Mouse (Mus musculus) midbrain, postnatal 0 days (tissue): ENCODE data around the gene Igf2bp1. TPM values are rescaled to one million over a fixed set of nuclear protein-coding genes. Genes with fewer than 3 reads are reported as not detected.

Source experiments
- ATAC-seq: fragments of 200-750 bp; cut with Nextera tagmentation; 2 replicates; pipeline ENCODE4 v1.8.0; 2017; ENCODE audit warnings: moderate number of reproducible peaks, mild to moderate bottlenecking, moderate TSS enrichment, moderate library complexity; ENCODE audit not compliant: low FRiP score
- DNase-seq: peaks from one replicate; pipeline ENCODE4 v3.0.0-alpha.2; 2015; ENCODE audit warnings: low spot score
- H3K27ac ChIP-seq: fragments of 300-500 bp; sonication (generic); 2 replicates; pipeline ENCODE4 v1.5.1; 2014; ENCODE audit warnings: low read depth, mild to moderate bottlenecking, low read length, mixed read lengths
- H3K27me3 ChIP-seq: fragments of 300-500 bp; sonication (generic); 2 replicates; pipeline ENCODE4 v1.6.1; 2014; ENCODE audit warnings: low read length, control low read depth, mixed read lengths; ENCODE audit not compliant: insufficient read depth
- H3K36me3 ChIP-seq: fragments of 300-500 bp; sonication (generic); 2 replicates; pipeline ENCODE4 v1.6.1; 2014; ENCODE audit warnings: low read length, control low read depth, mixed read lengths; ENCODE audit not compliant: insufficient read depth
- H3K4me1 ChIP-seq: fragments of 300-500 bp; sonication (generic); 2 replicates; pipeline ENCODE4 v1.6.1; 2014; ENCODE audit warnings: mild to moderate bottlenecking, control low read depth, antibody characterized with exemption, low read length, mixed read lengths; ENCODE audit not compliant: insufficient read depth
- H3K4me2 ChIP-seq: fragments of 300-500 bp; sonication (generic); 2 replicates; pipeline ENCODE4 v1.6.1; 2014; ENCODE audit warnings: low read depth, mild to moderate bottlenecking, low read length, mixed read lengths; ENCODE audit not compliant: poor library complexity, severe bottlenecking
- H3K4me3 ChIP-seq: fragments of 300-500 bp; sonication (generic); 2 replicates; pipeline ENCODE4 v1.5.1; 2014; ENCODE audit warnings: low read depth, mild to moderate bottlenecking, low read length, moderate library complexity
- H3K9ac ChIP-seq: fragments of 300-500 bp; sonication (generic); replicated peaks from 2 replicates; pipeline ENCODE4 v1.6.1; 2014; ENCODE audit warnings: mild to moderate bottlenecking, low read length, moderate library complexity, mixed read lengths; ENCODE audit not compliant: poor library complexity, severe bottlenecking
- H3K9me3 ChIP-seq: fragments of 300-500 bp; sonication (generic); 2 replicates; pipeline ENCODE4 v1.6.1; 2016; ENCODE audit warnings: low read length, control low read depth
- CTCF ChIP-seq: IDR thresholded peaks from 2 replicates; pipeline ENCODE4 v1.5.1; 2016; ENCODE audit warnings: antibody characterized with exemption, mild to moderate bottlenecking
- WGBS: fragments of 180-500 bp; shearing (Covaris S2); extraction: QIAGEN DNeasy Blood & Tissue Kit; methylation state at CpG from one replicate; pipeline ENCODE4 v1.1.7; 2014; 5-methylcytosine and 5-hydroxymethylcytosine counted together
- microRNA-seq: library from miRNA; unstranded; fragments of <30 nt; microRNA quantifications from one replicate; pipeline ENCODE4, GENCODE M21; 2016; ENCODE audit warnings: borderline number of aligned reads
- polyA plus RNA-seq: library from polyadenylated mRNA; unstranded; fragments of >200 nt; fragmentation: Nextera tagmentation; extraction: Ambion mirVana; gene quantifications from 2 replicates; pipeline ENCODE4 v1.2.1, GENCODE M21; 2015
- total RNA-seq: library from RNA; depleted of rRNA; stranded (reverse); fragments of >200 nt; gene quantifications from 2 replicates; pipeline ENCODE4 v1.2.3, GENCODE M21; 2014; rRNA removed

Igf2bp1 gene
- total and polyA plus RNA-seq, 2 experiments from 2014 or later: 1.3 to 2.2 TPM

DNA sequence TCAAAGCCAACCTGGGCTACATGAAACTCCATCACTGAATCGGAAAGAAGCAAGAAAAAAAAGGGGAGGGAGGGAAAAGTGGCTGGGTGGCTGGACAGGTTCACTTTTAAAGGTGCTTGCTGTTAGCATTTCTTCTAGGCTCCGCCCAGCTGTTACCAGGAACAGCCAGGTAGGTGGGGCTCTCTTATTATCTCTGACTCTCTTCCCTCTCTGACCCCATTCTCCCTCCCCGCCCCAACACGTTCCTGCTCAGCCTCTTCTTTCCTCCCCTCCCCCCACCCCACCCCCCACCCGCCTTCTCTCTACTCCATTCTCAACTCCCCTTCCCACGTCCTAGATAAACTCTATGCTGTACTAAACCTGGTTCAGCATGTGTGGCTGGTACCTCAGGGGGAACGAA, 94.2 kb downstream of the Igf2bp1 start:
- TF ChIP-seq CTCF: no peak
- Histone ChIP-seq H3K27ac (no peak overlapping the region), H3K4me2 (no peak overlapping the region), H3K4me3 (no peak overlapping the region), H3K9me3 (no peaks in the 10 kb centered on the region), H3K4me1 (0 out of 2 replicates have a peak, but pooled peaks cover 7% of the 10 kb centered on the region), H3K36me3 (no peaks in the 10 kb centered on the region), H3K27me3 (peaks cover 47% of the 10 kb centered on the region), H3K9ac (no peak overlapping the region)
- DNase-seq: no peak
- ATAC-seq: no peak
- WGBS: 46% methylated on average over 5 of the region's 7 CpGs

DNA sequence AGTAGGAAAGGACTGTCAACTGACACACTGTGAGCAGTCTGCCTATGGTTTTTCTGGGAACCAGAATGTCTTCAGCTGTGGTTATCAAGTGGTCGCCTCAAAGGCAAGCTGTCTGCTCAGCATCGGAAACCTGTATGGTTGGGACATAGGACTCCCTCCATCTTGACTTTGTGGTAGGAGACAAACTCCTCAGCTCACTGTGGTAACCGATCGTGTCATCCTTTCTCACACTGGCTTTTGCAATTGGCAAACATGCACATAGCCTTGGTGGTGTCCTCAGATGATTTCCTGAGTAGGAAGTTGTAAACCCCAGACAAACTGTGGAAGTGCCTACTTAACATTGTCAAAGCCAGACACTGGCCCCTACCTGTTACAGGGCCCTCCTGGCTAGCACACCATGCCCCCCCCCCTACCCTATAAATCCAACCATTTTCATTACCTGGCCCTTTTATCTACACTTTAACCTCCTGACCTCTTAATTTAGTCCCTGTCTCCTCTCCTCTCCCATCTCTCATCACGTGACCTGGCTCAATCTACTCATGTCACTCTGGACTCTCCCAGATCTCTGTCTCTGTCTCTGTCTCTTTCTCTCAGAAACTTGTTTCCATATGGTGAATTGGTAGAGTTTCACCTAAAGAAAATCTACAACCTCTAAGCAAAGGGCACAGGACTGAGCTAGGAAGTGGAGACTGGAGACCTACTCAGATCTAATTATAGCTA, 97.8 kb downstream of the Igf2bp1 start:
- Histone ChIP-seq H3K9ac (no peak overlapping the region), H3K27ac (no peak overlapping the region), H3K4me2 (no peak overlapping the region), H3K36me3 (no peaks in the 10 kb centered on the region), H3K27me3 (peaks cover 18% of the 10 kb centered on the region), H3K4me1 (no peaks in the 10 kb centered on the region), H3K9me3 (no peaks in the 10 kb centered on the region), H3K4me3 (no peak overlapping the region)
- WGBS: 86% methylated on average over 5 of the region's 5 CpGs
- DNase-seq (no peak), ATAC-seq (no peak)
- no peak for TF ChIP-seq CTCF

Small RNA genes lying within 50 kb of the gene (microRNA-seq; reads per million reads assigned to microRNA genes)
- not detected for gene Mir3063

Other genes starting within 250 kb of the Igf2bp1 start
- 0.85 and 2.1 TPM in 2 replicates for gene Phospho1, start 181.4 kb downstream of the Igf2bp1 start, total RNA-seq
- not detected in 2 replicates for gene Phospho1, start 181.4 kb downstream of the Igf2bp1 start, polyA plus RNA-seq
- gene Gngt2, start 168.7 kb downstream of the Igf2bp1 start, total RNA-seq: 2.9 and 3.3 TPM in 2 replicates
- gene Gngt2, start 168.7 kb downstream of the Igf2bp1 start, polyA plus RNA-seq: 2.4 TPM in 2 replicates
- 1.0 and 1.1 TPM in 2 replicates for gene Abi3, start 163.5 kb downstream of the Igf2bp1 start, total RNA-seq
- gene Abi3, start 163.5 kb downstream of the Igf2bp1 start, polyA plus RNA-seq: 1.5 TPM in 2 replicates
- not detected in 2 replicates for gene B4galnt2, start 91.0 kb downstream of the Igf2bp1 start, total RNA-seq
- not detected in 2 replicates for gene B4galnt2, start 91.0 kb downstream of the Igf2bp1 start, polyA plus RNA-seq
- not detected in 2 replicates for gene Gip, start 18.6 kb upstream of the Igf2bp1 start, total RNA-seq
- not detected in 2 replicates for gene Gip, start 18.6 kb upstream of the Igf2bp1 start, polyA plus RNA-seq
- 23.2 and 38.6 TPM in 2 replicates for gene Snf8, start 28.9 kb upstream of the Igf2bp1 start, total RNA-seq
- 114 TPM in 2 replicates for gene Snf8, start 28.9 kb upstream of the Igf2bp1 start, polyA plus RNA-seq
- gene Ube2z, start 59.4 kb upstream of the Igf2bp1 start, total RNA-seq: 59.7 and 62.2 TPM in 2 replicates
- gene Ube2z, start 59.4 kb upstream of the Igf2bp1 start, polyA plus RNA-seq: 33.0 and 36.0 TPM in 2 replicates
- 469 and 710 TPM in 2 replicates for gene Atp5g1, start 69.7 kb upstream of the Igf2bp1 start, total RNA-seq
- 984 and 1,088 TPM in 2 replicates for gene Atp5g1, start 69.7 kb upstream of the Igf2bp1 start, polyA plus RNA-seq
- gene Calcoco2, start 106.0 kb upstream of the Igf2bp1 start, total RNA-seq: not detected in 2 replicates
- gene Calcoco2, start 106.0 kb upstream of the Igf2bp1 start, polyA plus RNA-seq: not detected in 2 replicates
- gene Ttll6, start 127.8 kb upstream of the Igf2bp1 start, total RNA-seq: 0.16 and 0.38 TPM in 2 replicates
- gene Ttll6, start 127.8 kb upstream of the Igf2bp1 start, polyA plus RNA-seq: 0.16 and 0.39 TPM in 2 replicates
- gene Hoxb13, start 188.4 kb upstream of the Igf2bp1 start, total RNA-seq: not detected in 2 replicates
- not detected in 2 replicates for gene Hoxb13, start 188.4 kb upstream of the Igf2bp1 start, polyA plus RNA-seq